Mouse (Mus musculus): ENCODE measurements at regions not wholly inside any gene's neighbourhood (a gene's known extent, or its start where the extent isn't known, plus 50 kb on each side); places are given as distances from the start of the nearest gene placed in this dataset.
"Not testable (repeated sequence)": the region's sequence is repeated elsewhere in the genome, so short reads cannot be mapped to it uniquely, and the experiment has no call there.

DNA sequence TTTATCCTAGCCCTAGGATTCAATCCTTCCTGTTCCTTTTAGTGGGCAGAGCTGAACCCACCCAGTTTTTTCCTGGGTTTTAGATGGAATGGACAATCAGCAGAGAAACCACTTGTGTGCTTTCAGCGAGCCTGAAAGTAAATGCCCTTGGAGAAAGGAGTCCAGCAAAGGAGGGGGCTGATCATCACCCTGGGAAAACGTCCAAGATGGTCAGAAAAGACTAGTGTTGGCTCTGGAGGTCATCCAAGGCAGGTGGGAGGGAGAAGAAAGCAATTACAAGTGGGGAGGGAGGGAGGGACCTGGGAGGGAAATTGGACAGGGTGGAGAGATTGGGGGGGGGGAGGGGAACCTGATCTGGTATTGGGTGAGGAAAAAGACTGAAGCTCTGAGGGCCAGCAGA is 55.6 kb upstream of the Zfp366 start:
- ATAC-seq (replicated peaks; ENCODE audit: poor library complexity, severe bottlenecking) = no peak

DNA sequence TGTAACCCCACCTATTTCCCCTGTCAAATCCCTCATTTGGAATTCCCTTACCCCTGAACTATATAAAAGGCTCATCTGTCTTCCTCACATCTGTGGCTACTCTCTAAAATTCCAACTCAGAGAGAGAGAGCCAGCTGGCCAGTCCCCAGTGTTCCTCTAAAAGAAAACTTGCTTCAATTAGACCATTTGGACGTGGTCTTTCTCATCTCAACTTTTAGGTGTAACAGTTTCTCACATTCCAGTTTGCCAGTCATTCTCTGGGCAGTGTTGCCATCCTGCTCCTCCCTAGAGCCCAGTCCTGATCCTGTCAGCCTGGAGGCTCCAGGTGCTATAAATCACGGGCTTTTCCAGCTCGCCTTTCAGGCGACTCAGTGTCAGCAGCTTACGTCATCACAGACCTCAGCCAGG is 56.3 kb upstream of the Zfp366 start:
- ATAC-seq (replicated peaks; ENCODE audit: poor library complexity, severe bottlenecking) = no peak

DNA sequence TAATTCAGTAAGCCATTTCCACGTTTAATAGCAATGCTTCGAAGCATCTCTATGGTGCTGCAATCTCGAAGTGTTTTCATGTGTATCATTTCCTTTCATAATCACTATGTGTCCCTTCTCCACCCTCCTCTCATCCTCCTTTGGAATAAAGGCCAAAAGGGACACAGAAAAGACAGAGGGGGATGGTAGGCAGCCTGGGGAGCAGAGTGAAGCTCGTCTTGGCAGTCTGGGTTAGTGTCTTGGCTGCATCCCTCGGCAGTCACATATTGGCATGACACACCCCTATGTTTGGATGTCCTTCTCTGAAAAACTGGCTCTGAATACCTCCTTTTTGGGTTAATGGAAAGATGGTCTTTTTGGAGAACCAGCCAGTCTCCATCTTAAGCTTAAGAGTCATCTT is 56.9 kb upstream of the Zfp366 start:
- ATAC-seq (replicated peaks; ENCODE audit: poor library complexity, severe bottlenecking) = no peak

DNA sequence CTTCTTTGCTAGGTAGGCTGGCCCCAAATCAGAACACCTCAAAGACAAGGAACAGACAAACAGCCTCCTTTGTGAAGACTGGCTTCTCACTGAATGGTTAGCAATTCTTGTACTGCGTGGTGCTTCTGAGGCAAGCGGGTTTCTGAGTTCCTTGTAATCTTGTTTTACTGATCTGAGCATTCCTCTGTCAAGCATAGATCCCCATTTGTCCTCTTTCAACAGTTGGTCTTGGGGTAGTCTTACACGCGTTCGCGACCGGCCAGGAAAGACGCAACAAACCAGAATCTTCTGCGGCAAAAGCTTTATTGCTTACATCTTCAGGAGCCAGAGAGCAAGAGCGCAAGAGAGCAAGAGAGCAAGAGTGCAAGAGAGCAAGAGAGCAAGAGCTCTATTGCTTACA is 57.7 kb upstream of the Zfp366 start:
- not testable (repeated sequence) for ATAC-seq (replicated peaks; ENCODE audit: poor library complexity, severe bottlenecking)

DNA sequence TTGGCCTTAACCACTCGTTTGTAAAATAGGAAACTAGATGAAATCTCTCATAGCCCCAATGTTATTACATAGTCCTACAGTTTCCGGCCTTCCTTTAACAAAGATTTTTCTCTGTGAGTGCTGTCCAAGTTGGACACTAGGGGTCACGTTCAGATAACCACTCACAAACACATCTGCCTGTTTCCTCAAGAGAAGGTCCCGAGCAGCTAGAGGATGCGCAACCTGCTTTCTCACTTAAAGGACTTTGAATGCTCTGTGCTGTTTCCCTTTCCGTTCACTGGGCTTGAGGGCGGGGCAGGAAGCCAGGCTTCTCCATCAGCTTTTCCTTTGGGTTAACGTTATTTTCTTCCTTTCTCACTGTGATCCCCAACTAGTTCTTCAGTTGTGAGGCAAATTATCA is 58.1 kb upstream of the Zfp366 start:
- peak; percentile 50 for ATAC-seq (replicated peaks; ENCODE audit: poor library complexity, severe bottlenecking)

DNA sequence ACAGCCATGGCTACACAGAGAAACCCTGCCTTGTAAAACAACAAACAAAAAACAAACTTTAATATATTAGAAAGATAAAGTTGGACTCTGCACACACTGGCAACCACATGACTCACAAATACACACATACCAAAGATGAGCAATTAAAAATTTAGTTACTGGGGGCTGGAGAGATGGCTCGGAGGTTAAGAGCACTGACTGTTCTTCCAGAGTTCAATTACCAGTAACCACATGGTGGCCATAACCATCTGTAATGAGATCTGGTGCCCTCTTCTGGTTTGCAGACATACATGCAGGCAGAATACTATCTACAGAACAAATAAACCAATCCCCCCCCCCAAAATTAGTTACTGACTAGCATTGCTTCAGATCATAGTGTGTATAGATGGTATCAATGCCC is 58.7 kb upstream of the Zfp366 start:
- ATAC-seq (replicated peaks; ENCODE audit: poor library complexity, severe bottlenecking) = peak; percentile 51

DNA sequence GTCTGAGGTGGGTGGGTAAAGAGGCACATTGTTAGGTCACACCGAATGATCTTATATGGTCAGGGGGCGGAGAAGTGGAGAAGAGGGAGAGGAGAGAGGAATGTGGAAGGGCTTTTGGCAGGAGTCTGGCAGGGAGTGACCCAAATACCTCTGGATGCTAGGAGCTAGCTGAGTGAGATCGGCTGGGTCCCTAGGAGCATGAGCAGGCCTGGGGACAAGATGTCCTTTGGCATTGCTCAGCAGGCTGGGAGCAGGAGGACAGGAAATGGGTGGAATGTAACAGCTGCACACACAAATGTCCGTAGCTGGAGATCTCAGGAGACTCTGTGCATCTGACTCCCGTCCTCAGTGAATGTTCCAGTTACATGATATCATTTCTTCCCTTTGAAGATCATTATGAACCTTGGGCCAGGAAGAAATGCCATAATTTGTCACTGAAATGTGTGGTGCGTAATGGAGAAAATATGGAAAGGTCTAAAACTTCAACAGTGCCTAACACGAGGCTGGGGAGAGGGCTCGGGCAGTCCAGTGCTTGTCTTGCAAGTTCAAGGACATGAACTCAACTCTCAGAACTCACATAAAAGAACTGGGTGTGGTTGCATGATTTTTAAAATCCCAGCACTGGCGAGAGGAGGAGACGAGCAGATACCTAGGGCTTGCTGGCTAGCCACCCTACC is 59.6 kb upstream of the Zfp366 start:
- ATAC-seq (replicated peaks; ENCODE audit: poor library complexity, severe bottlenecking) = no peak

DNA sequence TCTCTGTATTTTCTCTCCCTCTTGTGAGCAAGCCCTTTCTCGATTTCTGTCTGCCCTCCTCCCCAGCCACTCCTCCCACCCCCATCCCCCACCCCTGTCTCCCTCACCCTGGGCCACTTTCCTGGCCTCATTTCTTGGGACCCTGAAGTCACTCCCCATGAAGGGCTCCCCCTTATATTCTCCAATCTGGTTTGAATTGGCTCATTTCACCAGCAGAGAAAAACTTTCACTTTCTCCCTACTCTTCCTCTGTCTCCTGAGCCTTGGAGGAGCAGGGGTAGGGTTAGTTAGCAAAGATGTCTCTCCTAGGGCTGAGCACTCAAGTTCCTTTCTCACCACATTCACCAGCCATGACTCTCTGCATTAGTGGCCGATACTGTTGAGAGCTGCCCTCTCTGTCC is 60.5 kb upstream of the Zfp366 start:
- no peak for ATAC-seq (replicated peaks; ENCODE audit: poor library complexity, severe bottlenecking)

DNA sequence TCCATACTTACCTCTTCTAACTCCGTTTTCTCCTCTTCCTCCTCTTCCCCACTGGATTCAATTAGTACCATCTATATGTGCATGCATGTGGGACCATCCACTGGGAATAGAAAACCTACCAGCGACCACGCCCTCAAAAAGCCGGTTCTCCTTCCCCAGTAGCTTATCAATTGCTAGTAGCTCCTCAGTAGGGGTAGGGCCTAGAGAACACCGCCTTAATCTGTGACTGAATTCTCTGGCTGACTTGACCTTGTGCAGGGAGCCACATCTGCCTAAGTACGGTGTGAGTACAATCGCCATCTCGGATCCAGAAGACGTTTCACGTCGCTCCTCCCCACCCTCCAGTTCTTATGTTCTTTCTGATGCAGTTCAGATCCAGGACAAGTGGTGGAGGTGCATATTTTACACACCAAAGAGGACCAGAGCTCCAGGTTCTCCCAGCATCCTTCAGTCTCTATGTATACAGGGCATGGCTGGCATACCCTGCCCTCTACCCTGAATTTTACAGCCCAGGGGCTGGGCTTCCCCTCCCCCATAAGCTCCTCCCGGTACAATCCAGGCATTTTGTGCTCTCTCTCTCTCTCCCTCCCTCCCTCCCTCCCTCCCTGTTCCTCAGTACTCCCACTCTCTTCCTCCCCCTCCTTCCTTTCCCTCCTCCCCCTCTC is 61.0 kb upstream of the Zfp366 start:
- ATAC-seq (replicated peaks; ENCODE audit: poor library complexity, severe bottlenecking) = no peak

DNA sequence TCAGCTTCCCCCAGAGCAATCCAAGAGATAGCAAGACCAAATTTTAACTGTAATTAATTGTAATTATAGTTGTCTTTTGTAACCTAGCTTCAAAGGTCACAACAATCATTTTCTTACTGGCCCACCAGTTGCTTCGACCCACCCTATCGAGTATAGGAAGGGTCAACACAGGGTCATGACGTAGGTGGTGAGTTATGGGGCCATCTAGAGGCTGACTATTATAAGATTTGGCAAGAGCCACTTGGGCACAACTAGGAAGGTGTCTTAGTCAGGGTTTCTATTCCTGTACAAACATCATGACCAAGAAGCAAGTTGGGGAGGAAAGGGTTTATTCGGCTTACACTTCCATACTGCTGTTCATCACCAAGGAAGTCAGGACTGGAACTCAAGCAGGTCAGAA is 62.1 kb upstream of the Zfp366 start:
- ATAC-seq (replicated peaks; ENCODE audit: poor library complexity, severe bottlenecking) = 0 out of 2 replicates have a peak, but pooled peaks have one; percentile 41

DNA sequence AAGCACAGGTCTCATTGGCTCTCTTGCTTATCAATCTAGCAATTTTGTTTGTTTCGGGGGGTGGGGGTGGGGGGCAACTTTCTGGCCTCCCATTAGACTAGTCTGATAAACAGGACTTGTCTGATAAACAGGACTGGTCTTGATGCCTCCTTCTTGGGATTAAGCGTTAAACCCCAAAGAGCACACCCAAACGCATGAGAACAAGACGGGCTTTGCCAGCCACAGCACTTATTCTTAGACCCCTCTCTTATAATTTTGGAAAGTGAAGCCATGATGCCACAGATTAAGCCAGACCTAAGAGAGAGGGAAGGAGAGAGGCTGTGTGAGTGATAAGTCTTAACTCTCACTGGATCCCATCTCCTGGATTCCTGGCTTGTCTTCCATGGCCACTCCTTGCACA is 63.5 kb upstream of the Zfp366 start:
- no peak for ATAC-seq (replicated peaks; ENCODE audit: poor library complexity, severe bottlenecking)

DNA sequence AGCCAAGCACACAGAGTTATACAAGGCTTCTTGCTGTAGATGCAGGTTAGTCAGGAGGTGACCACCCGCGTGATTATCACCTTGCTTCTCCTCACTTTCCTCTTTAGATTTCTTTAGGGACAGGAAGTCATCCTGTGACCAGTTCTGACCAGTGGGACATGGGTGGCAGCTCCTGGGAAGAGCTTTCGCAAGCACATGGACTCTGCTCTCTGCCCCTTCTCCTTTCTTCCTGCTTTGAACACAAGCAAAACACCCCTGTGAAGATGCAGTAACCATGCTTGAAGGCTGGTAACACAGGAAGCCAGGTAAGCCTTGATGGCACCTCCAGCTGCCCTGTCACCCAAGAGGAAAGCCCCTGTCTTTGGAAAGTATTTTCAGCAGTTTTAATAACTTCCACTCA is 64.7 kb upstream of the Zfp366 start:
- ATAC-seq (replicated peaks; ENCODE audit: poor library complexity, severe bottlenecking) = no peak

DNA sequence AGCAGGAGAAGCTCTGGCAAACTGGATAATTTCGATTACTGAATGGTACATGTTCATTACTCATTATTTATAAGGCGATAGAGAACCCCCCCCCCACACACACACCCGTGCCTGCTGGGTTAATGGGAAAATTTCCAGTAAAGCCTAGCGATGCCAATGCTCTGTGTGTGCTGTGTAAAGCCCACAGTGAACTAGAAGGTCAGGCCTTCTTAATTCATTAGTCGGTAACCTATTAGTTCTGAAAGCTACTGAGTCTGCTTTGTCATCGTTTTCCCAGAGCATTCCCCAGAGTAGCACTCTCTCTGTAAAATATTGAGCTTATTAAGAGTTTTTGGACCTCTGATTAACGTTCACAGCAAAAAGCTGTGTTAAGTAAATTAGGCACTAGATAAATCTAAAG is 65.7 kb upstream of the Zfp366 start:
- ATAC-seq (replicated peaks; ENCODE audit: poor library complexity, severe bottlenecking) = no peak

DNA sequence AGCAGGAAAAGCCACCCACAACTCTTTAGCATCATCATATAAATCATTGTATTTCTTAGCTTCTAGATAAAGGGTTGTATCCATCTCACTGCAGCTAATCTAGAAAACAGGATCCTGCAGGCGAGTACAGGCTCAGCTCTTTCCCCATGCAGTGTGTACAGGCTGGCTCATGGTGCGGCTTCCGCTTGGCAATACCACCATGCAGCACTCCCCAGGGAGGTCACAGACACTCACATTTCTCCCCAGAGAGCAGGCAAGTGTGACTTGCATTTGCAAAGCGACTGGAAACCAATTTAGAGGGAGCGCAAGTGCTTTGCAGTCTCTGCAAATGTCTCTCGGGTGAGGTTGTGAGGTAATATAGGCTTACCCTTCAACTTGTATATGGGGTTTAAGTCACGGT is 69.1 kb upstream of the Zfp366 start:
- ATAC-seq (replicated peaks; ENCODE audit: poor library complexity, severe bottlenecking) = no peak

DNA sequence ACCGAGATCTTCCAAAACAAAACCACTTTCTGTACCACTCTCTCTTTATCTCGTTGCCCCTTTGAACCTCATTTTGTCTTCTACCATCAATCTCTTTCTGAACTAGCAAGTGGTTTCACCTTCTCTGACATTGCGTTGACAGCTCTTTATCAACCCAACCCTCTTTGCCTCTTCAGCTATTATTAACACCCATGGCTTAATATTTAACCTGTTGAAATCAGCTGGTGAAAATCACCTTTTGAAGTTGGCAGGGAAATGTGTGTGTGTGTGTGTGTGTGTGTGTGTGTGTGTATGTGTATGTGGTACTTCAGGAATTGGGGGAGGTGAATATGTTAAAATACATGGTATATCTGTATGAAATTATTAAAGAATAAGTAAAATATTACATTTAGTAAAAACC is 70.1 kb upstream of the Zfp366 start:
- no peak for ATAC-seq (replicated peaks; ENCODE audit: poor library complexity, severe bottlenecking)

DNA sequence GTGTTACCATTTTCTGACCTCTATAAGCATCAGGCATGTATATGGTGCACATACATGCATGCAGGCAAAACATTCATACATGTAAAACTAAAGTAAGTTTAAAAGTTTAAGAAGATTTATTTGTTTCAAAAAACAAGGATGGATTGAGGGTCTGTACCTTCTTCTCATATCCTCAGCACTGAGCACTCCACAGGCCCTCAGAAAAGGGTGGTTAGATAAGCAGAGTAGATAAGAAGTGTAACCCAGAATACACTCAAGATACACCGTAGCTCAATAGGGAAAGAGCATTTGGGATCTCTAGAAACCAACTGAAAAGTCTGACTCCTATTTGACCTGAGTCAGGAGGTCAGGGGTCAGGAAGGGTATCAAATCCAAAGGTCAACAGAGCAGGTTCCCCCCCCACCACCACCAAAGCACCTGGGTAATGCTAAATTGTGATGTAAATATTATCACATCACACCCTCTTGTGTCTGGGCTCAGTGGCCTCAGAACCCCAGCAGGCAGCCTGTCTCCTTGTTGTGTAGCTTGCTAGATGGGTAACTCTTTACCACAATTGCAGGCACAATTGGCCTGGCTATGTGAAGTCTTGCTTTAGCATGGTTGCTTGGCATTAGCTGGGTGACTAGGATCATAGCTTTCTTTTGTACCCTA is 72.8 kb upstream of the Zfp366 start:
- ATAC-seq (replicated peaks; ENCODE audit: poor library complexity, severe bottlenecking) = no peak

DNA sequence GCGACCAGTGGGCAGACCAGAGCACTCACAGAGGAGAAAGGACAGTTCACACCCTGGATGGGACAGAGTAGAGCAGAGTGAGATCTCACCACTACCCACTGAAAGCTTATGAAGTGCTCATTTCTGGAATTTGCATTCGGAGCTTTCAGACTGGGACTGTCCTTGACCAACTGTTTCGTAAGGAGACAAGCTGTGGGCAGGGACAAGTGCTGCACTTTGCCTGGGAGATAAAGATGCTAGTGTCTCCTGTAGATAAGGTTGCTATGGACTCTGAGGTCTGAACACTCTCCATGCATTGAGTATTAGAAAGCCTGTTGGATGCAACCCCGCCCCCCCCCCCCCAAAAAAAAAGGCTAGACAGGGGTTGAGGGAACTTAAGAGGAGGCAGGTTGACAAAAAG is 76.6 kb upstream of the Zfp366 start:
- no peak for ATAC-seq (replicated peaks; ENCODE audit: poor library complexity, severe bottlenecking)

DNA sequence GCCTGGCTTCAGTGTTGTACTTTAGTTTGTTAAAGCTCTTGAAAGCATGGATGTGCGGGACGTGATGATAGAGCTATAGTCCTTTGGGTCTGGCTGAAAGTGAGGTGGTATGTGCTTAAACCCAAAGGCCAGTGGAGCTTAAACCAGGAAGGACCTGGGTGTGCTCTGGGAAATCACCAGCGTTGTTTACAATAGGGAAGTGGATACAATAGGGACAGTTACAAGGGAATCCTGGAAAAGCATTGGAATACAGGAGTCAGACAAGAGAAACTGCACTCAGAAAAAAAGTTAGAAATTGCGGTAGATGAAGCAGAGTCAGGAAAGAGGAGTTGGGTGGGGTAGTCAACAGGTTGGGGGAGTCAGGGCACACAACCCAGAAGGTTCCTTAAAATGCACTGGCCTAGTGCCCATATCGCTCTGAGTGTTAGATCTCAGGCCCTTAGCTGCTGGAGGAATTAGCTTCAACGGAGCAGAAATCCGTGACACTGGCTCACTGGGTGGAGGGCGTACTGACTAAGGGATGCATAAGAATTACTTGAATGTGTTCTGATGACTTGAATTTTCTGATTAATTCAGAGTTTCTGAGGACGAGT is 82.4 kb upstream of the Zfp366 start:
- ATAC-seq (replicated peaks; ENCODE audit: poor library complexity, severe bottlenecking) = peak; percentile 48

DNA sequence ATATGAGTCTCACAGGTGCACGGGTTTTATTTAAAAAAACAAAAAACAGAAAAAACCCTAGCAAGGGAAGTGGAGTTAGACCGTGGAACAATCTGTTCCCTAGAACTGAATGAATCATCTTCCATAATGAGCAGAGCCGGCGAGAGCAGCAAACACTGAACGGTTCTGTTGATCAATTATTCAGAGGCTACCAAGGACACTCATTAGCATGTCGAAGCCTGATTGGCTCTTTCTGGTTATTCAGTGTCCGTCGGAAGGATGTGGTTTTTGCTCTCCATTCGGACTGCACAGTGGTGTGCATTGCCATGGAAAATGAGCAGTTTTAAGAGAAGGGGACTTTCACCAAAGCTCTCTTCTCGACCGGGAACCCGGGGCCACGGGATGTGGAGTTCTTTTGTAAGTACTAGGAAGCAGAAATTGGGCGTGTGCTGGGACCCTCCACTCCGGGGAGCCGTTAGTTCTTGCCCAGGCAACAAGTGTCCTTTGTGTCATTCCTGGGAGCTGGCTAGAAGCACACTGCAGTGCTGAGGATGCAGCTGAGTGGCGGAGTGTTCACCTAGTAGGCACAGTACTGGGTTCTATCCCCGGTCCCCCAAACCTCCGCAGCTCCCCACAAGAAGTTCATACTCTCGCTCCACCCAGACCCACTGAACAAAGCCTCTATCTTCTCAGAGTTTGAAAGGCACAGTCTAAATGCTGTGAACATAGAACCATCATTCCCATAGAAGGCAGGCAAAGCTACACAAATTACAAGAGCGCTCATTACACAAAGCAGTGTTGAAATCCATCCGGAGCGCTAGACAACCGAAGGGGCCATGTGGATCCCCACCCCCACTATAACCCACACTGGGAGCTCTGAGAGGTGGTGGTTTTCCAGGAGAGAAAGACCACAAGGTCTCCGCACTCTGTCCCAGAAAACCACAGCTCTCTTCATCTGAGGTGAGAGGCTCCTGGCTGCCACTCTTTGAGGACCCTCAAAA is 83.9 kb upstream of the Zfp366 start:
- ATAC-seq (replicated peaks; ENCODE audit: poor library complexity, severe bottlenecking) = peak; percentile 85

DNA sequence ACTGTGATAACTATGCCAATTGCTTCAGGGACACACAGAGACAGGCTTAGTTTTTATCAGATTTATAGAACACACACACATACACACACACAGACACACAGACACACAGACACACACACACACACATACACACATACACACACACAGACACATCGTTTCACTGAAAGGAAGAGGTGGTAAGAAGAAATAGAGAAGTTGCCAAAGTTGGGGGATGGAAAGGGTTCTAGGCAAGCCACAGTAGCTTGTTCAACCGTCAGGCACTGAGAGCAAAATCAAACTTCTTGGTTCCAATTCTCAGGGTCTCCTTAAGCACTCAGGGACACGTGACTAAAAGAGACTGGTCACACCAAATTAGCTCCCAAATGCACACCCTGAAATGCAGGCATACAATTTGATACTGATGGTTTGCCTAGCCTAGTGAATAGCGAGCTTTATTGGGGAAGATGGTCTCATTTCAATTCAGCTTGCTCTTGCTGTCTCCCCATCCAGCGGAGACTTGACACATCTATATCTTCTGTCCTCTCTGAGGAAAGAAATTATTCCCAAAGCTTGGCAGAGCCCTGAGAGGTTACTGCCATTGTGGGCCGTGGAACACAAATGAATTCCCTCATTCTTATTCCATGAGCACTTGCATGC is 84.7 kb upstream of the Zfp366 start:
- ATAC-seq (replicated peaks; ENCODE audit: poor library complexity, severe bottlenecking) = peak; percentile 47
